Mouse (Mus musculus): Measurements from ENCODE around the gene Hddc2.

- TF ChIP-seq CTCF (IDR thresholded peaks at IDR 0.05; ENCODE audit: insufficient read depth, low read depth, low read length) (no peak), POLR2A (IDR thresholded peaks at IDR 0.05; ENCODE audit: insufficient read depth, low read depth, low read length) (no peak)
Observed at GRCm38 (mm10) chr10:31273171-31273570, 40.0 kb upstream of the Hddc2 start.
